Mouse (Mus musculus) Patski (cell line): ENCODE results near the gene Pde7b. TPM values are rescaled to one million over a fixed set of nuclear protein-coding genes. Genes with fewer than 3 reads are reported as not detected.

Experiments used
- ATAC-seq: fragments of 100-300 bp; one replicate; pipeline ENCODE4 v1.8.0; 2021
- CTCF ChIA-PET: fragments of 350-600 bp; sonication (Branson Sonifier 250); formaldehyde crosslinking; loops from one replicate; lab custom pipeline; 2022; ENCODE audit warnings: inconsistent platforms; lab: Charles Lee
- POLR2A ChIA-PET: fragments of 350-600 bp; sonication (Branson Sonifier 250); formaldehyde crosslinking; loops from one replicate; lab custom pipeline; 2022; ENCODE audit warnings: antibody characterized with exemption, inconsistent platforms; lab: Charles Lee
- DNase-seq: peaks from one replicate; pipeline ENCODE4 v3.0.0-alpha.2; 2011; ENCODE audit warnings: low read depth, low spot score
- H3K27me3 ChIP-seq: fragments of 371-371 bp; one replicate; pipeline ENCODE4 v1.5.1; 2021
- CTCF ChIP-seq: fragments of 100-300 bp; IDR thresholded peaks from one replicate; pipeline ENCODE4 v1.5.1; 2021
- in situ Hi-C: fragments of 300-500 bp; cut with MboI; formaldehyde crosslinking; loops from 3 replicates; pipeline ENCODE4 v1.11.1; 2018; ENCODE audit warnings: low pct_unique_long_range_greater_than_20kb, mixed read lengths
- polyA plus RNA-seq: library from polyadenylated mRNA; unstranded; gene quantifications from one replicate; pipeline ENCODE4 v1.2.3, GENCODE M21; 2021

Pde7b gene
- polyA plus RNA-seq, 1 experiment from 2014 or later, result 0.15 TPM

DNA sequence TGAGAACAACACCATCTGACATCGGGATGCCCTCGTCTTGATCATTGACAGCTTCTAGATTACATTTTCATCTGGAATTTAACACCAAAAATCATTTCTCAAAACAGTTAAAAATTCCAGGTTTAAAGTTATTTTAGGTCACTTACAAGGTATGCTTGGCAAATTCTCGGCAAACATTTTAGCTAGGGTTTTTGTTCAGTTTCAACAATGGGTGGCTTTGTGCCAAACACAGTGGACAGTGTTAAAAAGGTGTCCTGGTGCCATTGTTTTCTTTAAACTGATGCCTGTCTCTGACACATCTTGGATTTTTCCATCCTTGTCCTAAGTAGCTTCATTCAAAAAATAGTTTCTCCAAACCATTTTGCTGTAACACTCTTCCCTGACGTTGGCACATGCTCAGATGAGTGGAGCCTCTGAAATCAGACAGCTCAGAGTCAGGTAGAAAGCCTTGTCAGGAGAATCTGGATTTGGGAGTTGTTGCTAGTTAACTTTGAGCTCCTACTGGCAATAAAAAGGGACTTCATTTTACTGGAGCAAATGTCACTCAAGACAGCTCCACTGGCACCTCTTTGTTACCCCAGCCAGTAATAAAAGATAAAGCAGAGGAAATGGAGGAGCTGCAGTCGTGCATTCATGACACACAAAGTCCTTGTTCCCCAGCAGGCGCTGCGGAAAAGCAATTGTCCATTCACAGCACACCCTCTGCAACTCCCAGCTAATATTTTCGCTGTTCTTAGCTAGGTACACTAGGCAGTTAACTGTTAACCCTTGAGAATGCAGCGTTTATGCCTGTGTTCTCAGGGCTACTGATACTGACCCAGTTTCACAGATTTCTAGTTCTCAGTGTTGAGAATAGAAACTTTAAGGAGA lies 2.0 kb downstream of the Pde7b start:
- CTCF ChIA-PET, result interaction anchor here (0.8 kb wide), 1 partner anchor 205 kb away, joined by 3 read pairs; no protein-coding TSS in a partner anchor
- H3K27me3 ChIP-seq, result peaks cover 17% of the 10 kb centered on the region
- no peak for ATAC-seq
- in situ Hi-C loops, result no loop called here
- POLR2A ChIA-PET, result no interaction called here
- DNase-seq, result no peak
- TF ChIP-seq CTCF, result no peak

DNA sequence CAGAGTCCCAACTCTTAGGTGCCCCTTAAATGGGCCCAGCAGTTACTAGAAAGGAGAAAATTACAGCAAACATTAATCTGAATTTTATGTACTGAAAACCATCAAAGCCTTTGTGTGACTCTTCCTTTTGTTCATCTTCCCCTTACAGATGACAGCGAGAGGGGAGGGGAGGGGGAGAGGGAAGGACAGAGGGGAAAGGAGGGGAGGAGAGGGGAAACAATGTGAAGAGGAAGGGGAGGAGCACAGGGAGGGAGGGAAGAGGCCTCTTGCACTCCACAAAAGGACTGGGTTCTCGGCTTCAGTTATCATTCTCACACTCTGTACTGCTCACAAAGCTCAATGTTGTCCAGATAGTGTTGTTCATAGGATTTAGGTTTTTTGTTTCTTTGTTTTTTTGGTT lies 5.7 kb downstream of the Pde7b start:
- in situ Hi-C loops, result no loop called here
- ATAC-seq (no peak), DNase-seq (no peak)
- ChIA-PET CTCF (no interaction called here), POLR2A (no interaction called here)
- H3K27me3 ChIP-seq, result peaks cover 17% of the 10 kb centered on the region
- no peak for TF ChIP-seq CTCF

DNA sequence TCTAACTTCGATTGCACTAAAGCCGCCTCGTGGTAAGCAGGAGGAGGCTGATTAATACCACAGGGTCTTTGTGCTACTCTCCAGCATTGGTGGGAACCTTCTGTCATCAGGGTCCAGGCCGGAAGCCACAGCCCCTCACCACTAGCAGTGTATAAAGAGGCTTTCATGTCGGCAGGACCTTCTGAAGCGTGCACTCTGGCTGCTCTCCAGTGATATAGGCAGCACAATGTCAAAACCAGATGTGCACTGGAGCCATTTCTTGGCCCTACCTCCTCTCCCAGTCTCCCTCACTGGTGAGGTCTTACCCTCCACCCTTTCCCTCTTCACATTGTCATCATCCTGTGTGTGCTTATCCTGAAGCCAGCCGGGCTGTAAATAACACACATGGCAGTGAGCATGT lies 24.2 kb downstream of the Pde7b start:
- ChIA-PET POLR2A (no interaction called here), CTCF (no interaction called here)
- in situ Hi-C loops, result no loop called here
- no peak for TF ChIP-seq CTCF
- ATAC-seq (no peak), DNase-seq (no peak)
- H3K27me3 ChIP-seq, result peaks cover 14% of the 10 kb centered on the region

DNA sequence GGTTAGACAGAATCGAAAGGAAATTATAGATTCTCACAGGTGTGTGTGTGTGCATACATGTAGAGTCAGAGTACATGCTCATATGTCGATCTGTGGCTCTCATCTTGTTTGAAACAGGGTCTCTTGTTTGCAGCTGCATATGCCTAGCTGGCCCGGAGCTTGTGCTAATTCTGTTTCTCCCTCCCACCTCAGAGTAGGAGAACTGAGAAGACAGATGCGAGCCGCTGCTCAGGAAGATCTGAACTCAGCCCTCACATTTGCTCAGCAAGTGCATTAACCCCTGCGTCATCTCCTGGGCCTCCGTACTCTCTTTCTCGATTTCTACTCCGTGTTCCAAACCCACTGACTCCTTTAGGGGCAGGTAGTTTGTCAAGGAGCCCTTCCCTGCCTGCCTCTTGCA lies 25.0 kb downstream of the Pde7b start:
- in situ Hi-C loops, result no loop called here
- no peak for TF ChIP-seq CTCF
- no peak for ATAC-seq
- ChIA-PET POLR2A (no interaction called here), CTCF (no interaction called here)
- DNase-seq, result no peak
- H3K27me3 ChIP-seq, result peaks cover 14% of the 10 kb centered on the region

DNA sequence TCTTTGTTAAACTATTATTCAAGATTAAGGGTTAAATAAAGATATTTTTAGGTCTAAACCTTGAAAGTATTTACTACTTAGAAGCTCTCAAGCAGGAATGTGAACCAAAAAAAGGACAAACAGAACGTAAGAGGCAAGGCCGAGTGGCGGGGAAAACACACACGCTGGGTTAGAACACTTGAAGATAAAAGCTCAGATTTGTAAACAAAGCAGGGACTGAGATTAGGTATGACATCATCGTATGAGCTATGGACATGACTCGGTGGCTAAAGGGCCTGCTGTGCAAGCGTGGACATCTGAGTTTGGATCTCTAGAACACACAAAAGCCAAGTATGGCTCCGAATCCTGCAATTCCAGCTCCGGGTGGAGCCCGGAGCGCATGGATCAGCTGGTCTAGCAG lies 29.2 kb downstream of the Pde7b start:
- ChIA-PET CTCF (interaction anchor here (1.1 kb wide), 1 partner anchor 23 kb away, joined by 3 read pairs; no protein-coding TSS in a partner anchor), POLR2A (no interaction called here)
- DNase-seq, result no peak
- H3K27me3 ChIP-seq, result peaks cover 16% of the 10 kb centered on the region
- TF ChIP-seq CTCF, result no peak
- in situ Hi-C loops, result no loop called here
- no peak for ATAC-seq

DNA sequence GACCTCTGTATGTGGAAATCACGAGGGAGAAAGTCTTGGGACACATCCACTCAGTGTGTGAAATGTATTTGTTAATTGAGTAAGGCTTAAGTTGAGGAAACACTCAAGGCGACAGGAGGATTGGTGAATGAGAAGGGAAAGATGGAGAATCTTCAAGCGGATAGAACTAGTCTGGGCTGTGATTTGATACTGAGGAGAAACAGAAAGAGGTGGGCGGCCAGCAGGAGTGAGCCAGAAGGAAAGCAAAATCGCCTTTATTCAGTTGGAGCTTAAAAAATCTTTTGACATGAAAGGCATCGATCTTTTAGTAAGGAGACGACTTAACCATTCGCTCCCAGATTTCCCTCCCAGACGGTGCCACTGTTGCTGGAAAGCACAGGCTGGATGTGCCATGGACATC lies 34.9 kb downstream of the Pde7b start:
- H3K27me3 ChIP-seq, result peaks cover 14% of the 10 kb centered on the region
- TF ChIP-seq CTCF, result no peak
- CTCF ChIA-PET, result interaction anchor here (2.0 kb wide), 1 partner anchor 30 kb away, joined by 4 read pairs; no protein-coding TSS in a partner anchor
- DNase-seq (no peak), ATAC-seq (no peak)
- POLR2A ChIA-PET, result no interaction called here
- in situ Hi-C loops, result no loop called here

DNA sequence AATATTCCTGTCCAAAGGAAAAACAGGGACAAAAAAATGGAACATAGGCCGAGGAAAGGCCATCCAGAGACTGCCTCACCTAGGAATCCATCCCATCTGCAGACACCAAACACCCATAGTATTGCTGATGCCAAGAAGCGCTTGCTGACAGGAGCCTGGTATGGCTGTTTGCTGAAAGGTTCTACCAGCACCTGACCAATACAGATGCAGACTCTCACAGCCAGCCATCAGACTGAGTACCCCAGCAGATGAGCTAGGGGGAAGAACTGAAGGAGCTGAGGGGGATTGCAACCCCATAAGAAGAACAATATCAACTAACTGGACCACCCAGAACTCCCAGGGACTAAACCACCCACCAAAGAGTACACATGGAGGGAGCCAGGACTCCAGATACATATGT lies 40.7 kb downstream of the Pde7b start:
- CTCF ChIA-PET, result no interaction called here
- TF ChIP-seq CTCF, result no peak
- peaks cover 10% of the 10 kb centered on the region for H3K27me3 ChIP-seq
- ATAC-seq (no peak), DNase-seq (no peak)
- POLR2A ChIA-PET, result no interaction called here
- in situ Hi-C loops, result no loop called here

DNA sequence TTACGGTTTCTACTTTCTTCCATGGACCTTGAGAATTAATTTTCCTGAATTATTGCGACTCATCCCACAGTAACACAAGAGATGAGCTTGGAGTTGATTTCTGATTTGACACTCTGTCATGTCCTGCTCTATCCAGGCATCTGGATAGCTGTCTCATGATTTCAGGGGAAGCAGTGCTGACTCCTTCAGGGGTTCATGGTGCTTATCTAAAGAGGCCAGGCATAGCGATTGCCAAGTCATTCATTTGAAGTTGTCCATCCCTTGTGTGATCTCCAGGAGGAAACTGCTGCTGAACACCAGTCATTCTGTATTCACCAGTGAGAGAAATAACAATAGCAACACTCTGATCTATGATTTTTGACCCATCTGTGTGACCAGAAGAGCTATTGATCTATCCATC lies 43.9 kb downstream of the Pde7b start:
- H3K27me3 ChIP-seq, result peaks cover 10% of the 10 kb centered on the region
- ATAC-seq (no peak), DNase-seq (no peak)
- in situ Hi-C loops, result no loop called here
- POLR2A ChIA-PET, result no interaction called here
- no peak for TF ChIP-seq CTCF
- CTCF ChIA-PET, result no interaction called here

DNA sequence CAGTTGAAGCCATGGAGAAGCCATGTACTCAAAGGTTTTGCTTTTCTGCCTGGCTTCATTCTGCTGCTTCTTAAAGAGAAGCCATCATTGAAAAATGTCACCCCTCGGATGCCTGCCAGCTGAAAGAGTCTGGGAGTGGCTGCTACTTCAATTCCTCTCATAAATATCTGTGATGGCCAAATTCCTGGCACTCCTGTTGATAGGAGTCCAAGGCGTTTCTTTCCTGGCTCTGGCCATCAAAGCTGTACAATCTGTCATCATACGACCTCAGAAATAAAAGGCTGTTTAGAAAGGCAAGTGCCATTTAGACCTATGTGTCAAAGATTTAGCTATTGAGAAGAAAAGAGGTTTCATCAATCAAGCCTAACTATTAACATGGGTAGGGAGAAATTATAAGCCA lies 49.6 kb downstream of the Pde7b start:
- ChIA-PET CTCF (no interaction called here), POLR2A (no interaction called here)
- in situ Hi-C loops, result no loop called here
- ATAC-seq (no peak), DNase-seq (no peak)
- H3K27me3 ChIP-seq, result peaks cover 6% of the 10 kb centered on the region
- TF ChIP-seq CTCF, result no peak

DNA sequence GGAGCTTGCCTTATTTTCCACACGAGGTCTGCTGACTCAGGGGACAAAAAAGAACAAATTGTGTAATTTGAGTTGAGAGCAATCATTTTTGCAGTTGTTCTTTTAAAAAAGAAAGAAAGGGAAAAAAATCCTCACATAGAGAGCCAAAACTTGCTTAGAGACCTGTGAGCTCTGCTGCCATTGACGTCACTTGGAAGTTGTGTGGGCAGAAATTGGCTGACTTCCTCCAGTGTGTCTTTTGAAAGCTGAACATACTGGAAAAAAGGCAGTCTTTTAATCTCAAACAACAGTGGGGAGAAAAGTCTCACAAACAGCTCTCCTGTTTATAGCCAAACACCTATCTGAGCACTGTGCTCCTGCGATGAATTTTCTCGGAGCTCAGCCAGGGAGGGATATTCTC lies 51.1 kb downstream of the Pde7b start:
- in situ Hi-C loops, result no loop called here
- ChIA-PET POLR2A (no interaction called here), CTCF (interaction anchor here (1.6 kb wide), 1 partner anchor 15 kb away, joined by 4 read pairs; no protein-coding TSS in a partner anchor)
- ATAC-seq (no peak), DNase-seq (no peak)
- H3K27me3 ChIP-seq, result no peaks in the 10 kb centered on the region
- TF ChIP-seq CTCF, result no peak

DNA sequence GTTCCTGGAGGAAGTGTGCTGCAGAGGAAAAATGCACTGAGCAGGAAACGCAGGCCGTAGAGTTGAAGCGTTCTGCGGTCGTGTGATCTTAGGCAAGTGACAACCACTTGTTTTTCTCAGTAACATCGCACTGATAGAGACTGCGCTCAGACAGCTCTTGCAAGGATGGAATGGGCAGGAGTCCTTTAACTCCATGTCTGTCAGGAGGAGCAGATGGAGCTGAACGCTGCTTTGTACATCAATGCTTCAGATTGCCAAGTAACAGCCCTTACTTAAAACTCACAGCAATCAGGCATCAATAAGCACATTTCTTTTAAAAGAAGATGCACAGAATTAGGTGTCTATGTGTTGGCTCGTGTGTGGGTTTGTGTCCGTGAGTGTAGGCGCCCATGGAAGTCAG lies 52.3 kb downstream of the Pde7b start:
- TF ChIP-seq CTCF, result no peak
- POLR2A ChIA-PET, result no interaction called here
- ATAC-seq, result no peak
- in situ Hi-C loops, result no loop called here
- CTCF ChIA-PET, result interaction anchor here (1.4 to 1.6 kb wide), 2 partner anchors 14 to 23 kb away, joined by 3 to 4 read pairs; no protein-coding TSS in a partner anchor
- DNase-seq, result no peak
- no peaks in the 10 kb centered on the region for H3K27me3 ChIP-seq
